Mouse (Mus musculus) limb, embryonic 12.5 days (tissue): Measurements from ENCODE around the gene H2-Q2. TPM values are rescaled to one million over a fixed set of nuclear protein-coding genes. Genes with fewer than 3 reads are reported as not detected.
"Not testable (repeated sequence)": the region's sequence is repeated elsewhere in the genome, so short reads cannot be mapped to it uniquely, and the experiment has no call there.

Source experiments
- ATAC-seq: fragments of 200-750 bp; cut with Nextera tagmentation; 2 replicates; pipeline ENCODE4 v1.8.0; 2017; ENCODE audit warnings: low read depth, moderate TSS enrichment; ENCODE audit not compliant: insufficient number of reproducible peaks, insufficient read depth, low FRiP score, low TSS enrichment
- H3K27ac ChIP-seq: fragments of 300-500 bp; sonication (generic); 2 replicates; pipeline ENCODE4 v1.5.1; 2016; ENCODE audit warnings: mild to moderate bottlenecking, moderate library complexity
- H3K27me3 ChIP-seq: fragments of 300-500 bp; sonication (generic); 2 replicates; pipeline ENCODE4 v1.6.1; 2016; ENCODE audit warnings: mild to moderate bottlenecking, moderate library complexity
- H3K36me3 ChIP-seq: fragments of 300-500 bp; sonication (generic); 2 replicates; pipeline ENCODE4 v1.6.1; 2016; ENCODE audit warnings: mild to moderate bottlenecking, moderate library complexity
- H3K4me1 ChIP-seq: fragments of 300-500 bp; sonication (generic); replicated peaks from 2 replicates; pipeline ENCODE4 v1.6.1; 2016
- H3K4me2 ChIP-seq: fragments of 300-500 bp; sonication (generic); 2 replicates; pipeline ENCODE4 v1.6.1; 2016; ENCODE audit warnings: mild to moderate bottlenecking, moderate library complexity
- H3K4me3 ChIP-seq: fragments of 300-500 bp; sonication (generic); replicated peaks from 2 replicates; pipeline ENCODE4 v1.5.1; 2016; ENCODE audit warnings: mild to moderate bottlenecking
- H3K9ac ChIP-seq: fragments of 300-500 bp; sonication (generic); replicated peaks from 2 replicates; pipeline ENCODE4 v1.6.1; 2016; ENCODE audit warnings: mild to moderate bottlenecking, moderate library complexity
- H3K9me3 ChIP-seq: fragments of 300-500 bp; sonication (generic); 2 replicates; pipeline ENCODE4 v1.6.1; 2016; ENCODE audit warnings: mild to moderate bottlenecking, moderate library complexity
- WGBS: fragments of 180-500 bp; shearing (Covaris S2); methylation state at CpG from one replicate; pipeline ENCODE4 v1.1.7; 2016; 5-methylcytosine and 5-hydroxymethylcytosine counted together
- polyA plus RNA-seq: library from polyadenylated mRNA; unstranded; fragments of >200 nt; fragmentation: Nextera tagmentation; extraction: Ambion mirVana; gene quantifications from 2 replicates; pipeline ENCODE4 v1.2.1, GENCODE M21; 2016

H2-Q2 gene
- polyA plus RNA-seq, 1 experiment from 2014 or later: 0.45 TPM

DNA sequence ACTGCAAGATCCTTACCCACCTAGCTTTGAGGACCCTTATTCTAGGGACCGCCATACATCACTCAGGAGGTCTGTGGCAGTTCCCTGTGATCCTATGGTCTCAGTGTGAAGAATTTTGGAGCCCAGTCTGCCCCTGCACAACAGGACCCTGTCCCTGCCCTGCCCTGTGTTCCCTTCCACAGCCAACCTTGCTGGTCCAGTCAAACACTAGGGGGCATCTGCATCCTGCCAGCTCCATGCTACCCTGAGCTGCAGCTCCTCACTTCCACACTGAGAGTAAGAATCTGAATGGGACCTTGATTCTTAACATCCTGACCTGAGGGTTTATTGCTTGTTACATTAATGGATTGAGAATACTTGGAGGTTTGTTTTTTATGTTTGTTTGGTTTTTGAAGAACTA is 16.9 kb upstream of the H2-Q2 start:
- H3K9ac ChIP-seq, ATAC-seq, H3K9me3 ChIP-seq, H3K36me3 ChIP-seq, H3K4me1 ChIP-seq, H3K27ac ChIP-seq, H3K4me3 ChIP-seq, H3K4me2 ChIP-seq: not testable (repeated sequence)
- peaks cover 41% of the 10 kb centered on the region for H3K27me3 ChIP-seq
- WGBS: 49% methylated on average over 1 of the region's 1 CpGs

DNA sequence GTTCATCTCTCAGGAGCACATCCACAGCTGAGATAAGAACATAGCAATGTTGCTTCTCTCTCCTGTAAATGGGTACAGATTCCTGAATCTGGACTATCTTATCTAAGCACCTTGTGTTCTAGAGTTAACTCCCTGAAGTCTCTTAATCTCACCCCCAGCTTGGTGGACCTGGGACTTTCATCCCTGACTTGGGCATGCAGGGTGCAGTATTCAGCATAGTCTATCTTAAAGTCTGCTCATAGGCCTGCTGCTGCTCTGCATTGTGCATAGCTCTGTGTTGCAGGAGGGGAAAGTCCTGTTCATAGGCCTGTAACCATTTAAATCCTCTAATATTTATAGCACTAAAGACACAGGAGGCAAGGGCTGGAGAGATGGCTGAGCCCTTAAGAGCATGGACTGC is 16.0 kb upstream of the H2-Q2 start:
- H3K27me3 ChIP-seq: peaks cover 32% of the 10 kb centered on the region
- not testable (repeated sequence) for H3K4me1 ChIP-seq, H3K36me3 ChIP-seq, H3K4me2 ChIP-seq, ATAC-seq, H3K27ac ChIP-seq, H3K9me3 ChIP-seq, H3K9ac ChIP-seq, H3K4me3 ChIP-seq

DNA sequence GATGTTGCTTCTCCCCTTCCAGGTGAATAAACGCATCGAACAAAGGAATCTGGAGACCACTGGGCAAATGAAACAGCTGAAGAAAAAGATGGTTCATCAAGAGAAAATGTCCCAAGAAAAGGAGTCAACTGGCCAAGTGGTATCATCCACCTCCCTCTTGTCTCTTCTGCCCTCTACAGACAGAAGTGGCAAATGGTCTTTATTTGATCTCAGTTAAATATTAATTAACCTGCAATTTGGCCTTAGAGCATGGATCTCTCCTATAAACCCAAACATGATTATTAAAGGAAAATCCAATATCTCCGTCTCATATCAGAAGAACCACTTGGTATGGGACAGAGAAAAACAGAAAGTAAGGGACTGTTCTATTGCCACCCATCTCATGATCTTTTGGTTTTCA is 12.3 kb upstream of the H2-Q2 start:
- not testable (repeated sequence) for H3K36me3 ChIP-seq, H3K9me3 ChIP-seq, H3K9ac ChIP-seq, ATAC-seq, H3K4me2 ChIP-seq, H3K27ac ChIP-seq, H3K4me3 ChIP-seq, H3K4me1 ChIP-seq
- WGBS: 56% methylated on average over 3 of the region's 3 CpGs
- peaks cover 12% of the 10 kb centered on the region; the same call in 1 of the 2 replicates for H3K27me3 ChIP-seq

DNA sequence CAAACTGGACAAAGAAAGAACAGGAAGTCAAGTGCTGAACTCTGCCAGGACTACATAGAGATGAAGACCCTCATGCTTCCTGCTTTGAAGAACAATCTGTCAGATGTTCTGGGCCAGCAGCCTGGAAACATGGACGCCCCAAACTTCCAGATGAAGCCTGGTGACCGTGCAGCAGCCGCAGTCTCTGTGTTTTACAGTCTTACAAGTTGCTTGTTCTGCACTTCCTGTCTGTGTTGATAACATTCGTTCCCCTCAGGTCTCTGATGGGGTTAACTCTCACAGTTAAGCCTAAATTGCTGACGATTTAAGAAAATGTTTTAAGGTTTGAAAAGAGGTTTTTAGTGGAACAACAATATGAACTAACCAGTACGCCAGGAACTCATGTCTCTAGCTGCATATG is 10.5 kb upstream of the H2-Q2 start:
- H3K4me1 ChIP-seq, H3K9ac ChIP-seq, H3K4me2 ChIP-seq, H3K4me3 ChIP-seq, H3K36me3 ChIP-seq, H3K27ac ChIP-seq, H3K9me3 ChIP-seq, ATAC-seq: not testable (repeated sequence)
- 64% methylated on average over 6 of the region's 6 CpGs for WGBS
- peaks cover 12% of the 10 kb centered on the region; the same call in 1 of the 2 replicates for H3K27me3 ChIP-seq

DNA sequence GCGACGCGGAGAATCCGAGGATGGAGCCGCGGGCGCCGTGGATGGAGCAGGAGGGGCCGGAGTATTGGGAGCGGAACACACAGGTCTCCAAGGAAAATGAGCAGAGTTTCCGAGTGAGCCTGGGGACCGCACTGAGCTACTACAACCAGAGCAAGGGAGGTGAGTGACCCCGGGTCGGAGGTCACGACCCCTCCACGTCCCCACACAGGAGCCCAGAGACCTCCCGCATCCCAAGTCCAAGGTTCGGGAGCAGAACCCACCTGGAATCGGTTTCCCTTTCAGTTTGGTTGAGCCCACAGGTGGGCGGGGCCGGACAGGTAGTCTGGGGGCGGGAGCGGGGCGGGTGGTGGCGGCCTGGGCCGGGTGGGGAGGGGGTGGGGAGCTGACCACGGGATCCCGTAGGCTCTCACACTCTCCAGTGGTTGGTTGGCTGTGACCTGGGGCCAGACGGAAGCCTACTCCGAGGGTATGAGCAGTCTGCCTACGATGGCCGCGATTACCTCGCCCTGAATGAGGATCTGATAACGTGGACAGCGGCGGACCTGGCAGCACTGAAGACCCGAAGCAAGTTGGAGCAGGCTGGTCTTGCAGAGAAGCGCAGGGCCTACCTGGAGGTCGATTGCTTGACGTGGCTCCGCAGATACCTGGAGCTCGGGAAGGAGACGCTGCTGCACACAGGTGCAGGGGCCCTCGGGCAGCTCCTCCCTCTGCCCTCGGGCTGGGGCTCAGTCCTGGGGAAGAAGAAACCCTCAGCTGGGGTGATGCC is 852 bp downstream of the H2-Q2 start:
- no peaks in the 10 kb centered on the region for H3K9me3 ChIP-seq
- H3K36me3 ChIP-seq: no peaks in the 10 kb centered on the region
- WGBS: 3% methylated on average over 46 of the region's 46 CpGs
- peak overlapping the region; percentile 40; the same call in 1 of the 2 replicates for H3K9ac ChIP-seq
- H3K27ac ChIP-seq: no peak overlapping the region
- peaks cover 65% of the 10 kb centered on the region for H3K27me3 ChIP-seq
- H3K4me1 ChIP-seq: peaks cover 6% of the 10 kb centered on the region
- peak overlapping the region; percentile 43 for H3K4me3 ChIP-seq
- peak overlapping the region; percentile 76 for H3K4me2 ChIP-seq
- ATAC-seq: no peak; the same call in 1 of the 2 replicates

DNA sequence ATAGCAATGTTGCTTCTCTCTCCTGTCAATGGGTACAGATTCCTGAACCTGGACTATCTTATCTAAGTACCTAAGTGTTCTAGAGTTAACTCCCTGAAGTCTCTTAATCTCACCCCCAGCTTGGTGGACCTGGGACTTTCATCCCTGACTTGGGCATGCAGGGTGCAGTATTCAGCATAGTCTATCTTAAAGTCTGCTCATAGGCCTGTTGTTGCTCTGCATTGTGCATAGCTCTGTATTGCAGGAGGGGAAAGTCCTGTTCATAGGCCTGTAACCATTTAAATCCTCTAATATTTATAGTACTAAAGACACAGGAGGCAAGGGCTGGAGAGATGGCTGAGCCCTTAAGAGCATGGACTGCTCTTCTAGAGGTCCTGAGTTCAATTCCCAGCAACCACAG is 5.6 kb downstream of the H2-Q2 start:
- H3K4me3 ChIP-seq, H3K4me2 ChIP-seq, H3K9me3 ChIP-seq, ATAC-seq, H3K36me3 ChIP-seq, H3K27ac ChIP-seq, H3K4me1 ChIP-seq, H3K9ac ChIP-seq: not testable (repeated sequence)
- peaks cover 43% of the 10 kb centered on the region for H3K27me3 ChIP-seq

DNA sequence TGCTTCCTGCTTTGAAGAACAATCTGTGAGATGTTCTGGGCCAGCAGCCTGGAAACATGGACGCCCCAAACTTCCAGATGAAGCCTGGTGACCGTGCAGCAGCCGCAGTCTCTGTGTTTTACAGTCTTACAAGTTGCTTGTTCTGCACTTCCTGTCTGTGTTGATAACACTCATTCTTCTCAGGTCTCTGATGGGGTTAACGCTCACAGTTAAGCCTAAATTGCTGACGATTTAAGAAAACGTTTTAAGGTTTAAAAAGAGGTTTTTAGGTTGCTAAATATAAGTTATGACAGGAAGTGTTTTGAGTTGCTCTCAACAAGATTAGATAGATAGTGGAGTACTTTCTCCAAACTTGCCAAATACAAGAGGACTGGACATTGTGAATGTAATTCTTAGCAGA is 11.2 kb downstream of the H2-Q2 start:
- not testable (repeated sequence) for H3K36me3 ChIP-seq, H3K9me3 ChIP-seq, H3K4me3 ChIP-seq, H3K9ac ChIP-seq, H3K4me2 ChIP-seq, H3K4me1 ChIP-seq, ATAC-seq, H3K27ac ChIP-seq
- WGBS: 63% methylated on average over 6 of the region's 6 CpGs
- H3K27me3 ChIP-seq: peaks cover 24% of the 10 kb centered on the region

DNA sequence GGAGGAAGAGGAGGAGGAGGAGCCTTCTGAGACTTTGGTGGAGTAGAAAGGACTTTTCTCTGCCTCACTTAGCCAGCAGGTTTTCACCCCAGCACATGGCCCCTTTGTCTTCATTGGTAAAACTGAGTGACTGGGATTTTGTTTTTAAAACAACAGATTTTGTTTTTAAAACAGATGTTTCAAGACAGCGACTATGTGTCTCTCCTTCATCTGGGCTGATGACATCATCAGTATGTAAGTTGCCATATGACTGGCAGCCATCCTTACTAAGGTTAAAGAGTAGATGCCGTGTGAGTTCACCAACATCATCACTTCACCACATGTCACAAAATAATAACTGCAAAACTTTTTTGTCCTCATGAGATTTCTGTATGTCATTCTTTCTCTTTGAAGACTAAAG is 12.0 kb downstream of the H2-Q2 start:
- no peak overlapping the region for H3K27ac ChIP-seq
- no peak overlapping the region for H3K4me3 ChIP-seq
- no peaks in the 10 kb centered on the region for H3K9me3 ChIP-seq
- no peaks in the 10 kb centered on the region for H3K36me3 ChIP-seq
- 73% methylated on average over 2 of the region's 2 CpGs for WGBS
- no peak for ATAC-seq
- no peak overlapping the region for H3K9ac ChIP-seq
- H3K4me1 ChIP-seq: peaks cover 3% of the 10 kb centered on the region
- H3K27me3 ChIP-seq: peaks cover 32% of the 10 kb centered on the region
- H3K4me2 ChIP-seq: no peak overlapping the region

DNA sequence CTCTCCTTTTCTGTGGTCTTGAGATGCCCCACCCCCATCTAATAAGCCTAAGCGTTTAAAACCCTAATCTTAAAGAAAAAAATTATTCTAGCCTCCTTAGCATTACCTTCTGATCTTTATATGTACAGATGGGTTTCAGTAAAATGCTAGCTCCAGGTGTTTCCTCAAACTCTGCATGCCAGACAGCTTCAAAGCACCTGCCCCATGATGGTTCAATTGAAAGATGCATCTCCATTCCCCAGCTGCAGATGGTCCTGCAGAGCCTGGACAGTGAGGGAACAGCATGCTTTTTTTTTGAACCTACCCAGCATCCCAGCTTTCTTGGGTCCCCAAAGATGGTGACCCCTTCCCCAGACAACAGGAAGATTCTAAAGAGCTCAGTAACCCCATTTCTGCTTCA is 15.0 kb downstream of the H2-Q2 start:
- ATAC-seq: no peak
- H3K4me1 ChIP-seq: peaks cover 9% of the 10 kb centered on the region
- no peaks in the 10 kb centered on the region for H3K36me3 ChIP-seq
- no peak overlapping the region for H3K27ac ChIP-seq
- H3K4me3 ChIP-seq: no peak overlapping the region
- H3K9me3 ChIP-seq: no peaks in the 10 kb centered on the region
- peaks cover 35% of the 10 kb centered on the region for H3K27me3 ChIP-seq
- 38% methylated on average over 1 of the region's 1 CpGs for WGBS
- no peak overlapping the region for H3K4me2 ChIP-seq
- no peak overlapping the region for H3K9ac ChIP-seq

DNA sequence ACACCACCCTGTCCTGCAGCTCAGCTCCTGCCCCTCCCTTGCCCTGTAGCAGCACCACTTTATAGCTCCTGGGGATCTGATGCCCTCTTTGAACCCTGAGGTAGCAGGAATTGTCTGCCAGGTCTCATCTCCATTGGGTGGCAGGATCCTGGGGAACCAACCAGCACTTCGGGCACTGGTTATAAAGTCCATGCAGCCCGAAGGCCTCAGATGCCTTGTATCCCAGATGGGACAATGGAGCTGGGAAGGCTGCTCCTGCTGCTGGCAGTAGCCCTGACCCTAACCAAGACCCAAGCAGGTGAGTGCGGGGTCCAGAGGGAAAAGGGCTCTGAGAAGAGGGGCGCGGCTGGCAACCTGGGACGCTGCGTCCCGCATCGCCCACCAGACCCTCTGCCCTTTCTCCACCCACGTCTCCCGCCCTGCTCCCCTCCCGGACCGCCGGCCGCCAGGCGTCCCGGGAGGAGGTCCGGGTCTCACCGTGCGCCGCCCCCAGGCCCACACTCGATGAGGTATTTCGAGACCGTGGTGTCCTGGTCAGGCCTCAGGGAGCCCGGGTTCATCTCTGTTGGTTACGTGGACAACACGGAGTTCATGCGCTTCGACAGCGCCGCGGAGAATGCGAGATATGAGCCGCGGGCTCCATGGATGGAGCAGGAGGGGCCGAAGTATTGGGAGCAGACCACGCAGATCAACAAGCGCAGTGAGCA is 16.9 kb downstream of the H2-Q2 start:
- Histone ChIP-seq H3K9ac (peak overlapping the region; percentile 42; the same call in 1 of the 2 replicates), H3K4me2 (peak overlapping the region; percentile 75), H3K4me1 (peaks cover 9% of the 10 kb centered on the region), H3K27ac (no peak overlapping the region), H3K4me3 (peak overlapping the region; percentile 40), H3K27me3 (peaks cover 35% of the 10 kb centered on the region), H3K9me3 (peaks cover 12% of the 10 kb centered on the region), H3K36me3 (no peaks in the 10 kb centered on the region)
- 9% methylated on average over 38 of the region's 38 CpGs for WGBS
- no peak for ATAC-seq

DNA sequence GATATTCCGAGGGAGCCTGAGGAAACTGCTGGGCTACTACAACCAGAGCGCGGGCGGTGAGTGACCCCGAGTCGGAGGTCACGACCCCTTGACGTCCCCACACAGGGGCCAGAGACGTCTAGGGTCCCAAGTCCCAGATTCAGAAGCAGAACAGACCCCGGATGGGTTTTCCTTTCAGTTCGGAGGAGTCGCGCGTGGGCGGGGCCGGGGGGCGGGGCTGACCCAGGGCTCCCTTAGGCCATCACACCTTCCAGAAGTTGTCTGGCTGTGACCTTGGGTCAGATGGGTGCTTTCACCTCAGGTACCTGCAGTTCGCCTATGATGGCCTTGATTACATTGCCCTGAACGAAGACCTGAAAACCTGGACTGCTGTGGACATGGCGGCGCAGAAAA is 17.4 kb downstream of the H2-Q2 start:
- H3K9me3 ChIP-seq: peaks cover 12% of the 10 kb centered on the region
- peaks cover 35% of the 10 kb centered on the region for H3K27me3 ChIP-seq
- H3K4me3 ChIP-seq: peak overlapping the region; percentile 40
- ATAC-seq: peak; percentile 47; the same call in 1 of the 2 replicates
- WGBS: 16% methylated on average over 21 of the region's 21 CpGs
- peak overlapping the region; percentile 75 for H3K4me2 ChIP-seq
- H3K27ac ChIP-seq: no peak overlapping the region
- peaks cover 9% of the 10 kb centered on the region for H3K4me1 ChIP-seq
- H3K9ac ChIP-seq: peak overlapping the region; percentile 42; the same call in 1 of the 2 replicates
- no peaks in the 10 kb centered on the region for H3K36me3 ChIP-seq
